Mouse (Mus musculus): ENCODE measurements around the gene Pax5. TPM values are rescaled to one million over a fixed set of nuclear protein-coding genes. Genes with fewer than 3 reads are reported as not detected.

The Pax5 gene
- polyA plus RNA-seq, 1 experiment from 2014 or later = not detected

- Histone ChIP-seq H3K27ac (ENCODE audit: low read length) (no peak overlapping the region), H3K4me1 (ENCODE audit: insufficient read depth, low read length) (no peaks in the 10 kb centered on the region), H3K9me3 (ENCODE audit: low read length) (no peaks in the 10 kb centered on the region), H3K4me3 (ENCODE audit: low read length) (no peak overlapping the region), H3K9ac (replicated peaks; ENCODE audit: low read length) (no peak overlapping the region), H3K27me3 (ENCODE audit: insufficient read depth, low read length) (no peaks in the 10 kb centered on the region), H3K36me3 (ENCODE audit: insufficient read depth, low read length) (no peaks in the 10 kb centered on the region), H3K4me2 (replicated peaks; ENCODE audit: low read depth, low read length) (no peak overlapping the region)
- 45% methylated on average over 5 of the region's 5 CpGs for WGBS
- ATAC-seq (ENCODE audit: low FRiP score, low TSS enrichment) = no peak
Observed at GRCm38 (mm10) chr4:44577293-44577692, 133.0 kb downstream of the Pax5 start.

GRCm38 (mm10) chr4:44576786-44577185 is 133.5 kb downstream of the Pax5 start:
- Histone ChIP-seq H3K9me3 (ENCODE audit: low read length) (no peaks in the 10 kb centered on the region), H3K4me2 (replicated peaks; ENCODE audit: low read depth, low read length) (no peak overlapping the region), H3K9ac (replicated peaks; ENCODE audit: low read length) (no peak overlapping the region), H3K27ac (ENCODE audit: low read length) (no peak overlapping the region), H3K27me3 (ENCODE audit: insufficient read depth, low read length) (no peaks in the 10 kb centered on the region), H3K4me1 (ENCODE audit: insufficient read depth, low read length) (no peaks in the 10 kb centered on the region), H3K36me3 (ENCODE audit: insufficient read depth, low read length) (no peaks in the 10 kb centered on the region), H3K4me3 (ENCODE audit: low read length) (no peak overlapping the region)
- ATAC-seq (ENCODE audit: low FRiP score, low TSS enrichment) = no peak
- 48% methylated on average over 5 of the region's 5 CpGs for WGBS

GRCm38 (mm10) chr4:44573017-44573416 is 137.3 kb downstream of the Pax5 start:
- no peak overlapping the region for H3K4me2 ChIP-seq (replicated peaks; ENCODE audit: low read depth, low read length)
- H3K27me3 ChIP-seq (ENCODE audit: insufficient read depth, low read length) = no peaks in the 10 kb centered on the region
- no peak overlapping the region for H3K27ac ChIP-seq (ENCODE audit: low read length)
- H3K9me3 ChIP-seq (ENCODE audit: low read length) = no peaks in the 10 kb centered on the region
- ATAC-seq (ENCODE audit: low FRiP score, low TSS enrichment) = no peak
- H3K4me3 ChIP-seq (ENCODE audit: low read length) = no peak overlapping the region
- no peak overlapping the region for H3K9ac ChIP-seq (replicated peaks; ENCODE audit: low read length)
- WGBS = 83% methylated on average over 5 of the region's 5 CpGs
- H3K36me3 ChIP-seq (ENCODE audit: insufficient read depth, low read length) = no peaks in the 10 kb centered on the region
- no peaks in the 10 kb centered on the region for H3K4me1 ChIP-seq (ENCODE audit: insufficient read depth, low read length)

GRCm38 (mm10) chr4:44572373-44572772 is 137.9 kb downstream of the Pax5 start:
- Histone ChIP-seq H3K4me3 (ENCODE audit: low read length) (no peak overlapping the region), H3K9me3 (ENCODE audit: low read length) (no peaks in the 10 kb centered on the region), H3K27ac (ENCODE audit: low read length) (no peak overlapping the region), H3K4me2 (replicated peaks; ENCODE audit: low read depth, low read length) (no peak overlapping the region), H3K27me3 (ENCODE audit: insufficient read depth, low read length) (no peaks in the 10 kb centered on the region), H3K36me3 (ENCODE audit: insufficient read depth, low read length) (no peaks in the 10 kb centered on the region), H3K9ac (replicated peaks; ENCODE audit: low read length) (no peak overlapping the region), H3K4me1 (ENCODE audit: insufficient read depth, low read length) (no peaks in the 10 kb centered on the region)
- no peak for ATAC-seq (ENCODE audit: low FRiP score, low TSS enrichment)
- WGBS = 65% methylated on average over 5 of the region's 5 CpGs

GRCm38 (mm10) chr4:44569138-44569537 is 141.1 kb downstream of the Pax5 start:
- no peaks in the 10 kb centered on the region for H3K36me3 ChIP-seq (ENCODE audit: insufficient read depth, low read length)
- H3K4me2 ChIP-seq (replicated peaks; ENCODE audit: low read depth, low read length) = no peak overlapping the region
- H3K27ac ChIP-seq (ENCODE audit: low read length) = no peak overlapping the region
- no peaks in the 10 kb centered on the region for H3K4me1 ChIP-seq (ENCODE audit: insufficient read depth, low read length)
- H3K9me3 ChIP-seq (ENCODE audit: low read length) = no peaks in the 10 kb centered on the region
- ATAC-seq (ENCODE audit: low FRiP score, low TSS enrichment) = no peak
- H3K4me3 ChIP-seq (ENCODE audit: low read length) = no peak overlapping the region
- peaks cover under 1% of the 10 kb centered on the region; the same call in 1 of the 2 replicates for H3K27me3 ChIP-seq (ENCODE audit: insufficient read depth, low read length)
- WGBS = 74% methylated on average over 10 of the region's 10 CpGs
- no peak overlapping the region for H3K9ac ChIP-seq (replicated peaks; ENCODE audit: low read length)

GRCm38 (mm10) chr4:44568666-44569065 is 141.6 kb downstream of the Pax5 start:
- Histone ChIP-seq H3K27ac (ENCODE audit: low read length) (no peak overlapping the region), H3K27me3 (ENCODE audit: insufficient read depth, low read length) (peaks cover 5% of the 10 kb centered on the region; the same call in 1 of the 2 replicates), H3K4me3 (ENCODE audit: low read length) (no peak overlapping the region), H3K4me2 (replicated peaks; ENCODE audit: low read depth, low read length) (no peak overlapping the region), H3K4me1 (ENCODE audit: insufficient read depth, low read length) (no peaks in the 10 kb centered on the region), H3K36me3 (ENCODE audit: insufficient read depth, low read length) (no peaks in the 10 kb centered on the region), H3K9me3 (ENCODE audit: low read length) (no peaks in the 10 kb centered on the region), H3K9ac (replicated peaks; ENCODE audit: low read length) (no peak overlapping the region)
- no peak for ATAC-seq (ENCODE audit: low FRiP score, low TSS enrichment)
- 53% methylated on average over 10 of the region's 10 CpGs for WGBS

GRCm38 (mm10) chr4:44566401-44566800 is 143.9 kb downstream of the Pax5 start:
- H3K4me2 ChIP-seq (replicated peaks; ENCODE audit: low read depth, low read length) = no peak overlapping the region
- H3K9ac ChIP-seq (replicated peaks; ENCODE audit: low read length) = no peak overlapping the region
- H3K36me3 ChIP-seq (ENCODE audit: insufficient read depth, low read length) = no peaks in the 10 kb centered on the region
- ATAC-seq (ENCODE audit: low FRiP score, low TSS enrichment) = no peak
- peaks cover 5% of the 10 kb centered on the region; the same call in 1 of the 2 replicates for H3K27me3 ChIP-seq (ENCODE audit: insufficient read depth, low read length)
- H3K9me3 ChIP-seq (ENCODE audit: low read length) = no peaks in the 10 kb centered on the region
- H3K27ac ChIP-seq (ENCODE audit: low read length) = no peak overlapping the region
- WGBS = 61% methylated on average over 8 of the region's 8 CpGs
- no peak overlapping the region for H3K4me3 ChIP-seq (ENCODE audit: low read length)
- H3K4me1 ChIP-seq (ENCODE audit: insufficient read depth, low read length) = no peaks in the 10 kb centered on the region

- no peak overlapping the region for H3K9ac ChIP-seq (replicated peaks; ENCODE audit: low read length)
- H3K36me3 ChIP-seq (ENCODE audit: insufficient read depth, low read length) = no peaks in the 10 kb centered on the region
- no peak overlapping the region for H3K27ac ChIP-seq (ENCODE audit: low read length)
- H3K4me1 ChIP-seq (ENCODE audit: insufficient read depth, low read length) = no peaks in the 10 kb centered on the region
- WGBS = 78% methylated on average over 12 of the region's 12 CpGs
- no peak overlapping the region for H3K4me3 ChIP-seq (ENCODE audit: low read length)
- no peak overlapping the region for H3K4me2 ChIP-seq (replicated peaks; ENCODE audit: low read depth, low read length)
- peaks cover 7% of the 10 kb centered on the region; the same call in 1 of the 2 replicates for H3K27me3 ChIP-seq (ENCODE audit: insufficient read depth, low read length)
- no peaks in the 10 kb centered on the region for H3K9me3 ChIP-seq (ENCODE audit: low read length)
- no peak for ATAC-seq (ENCODE audit: low FRiP score, low TSS enrichment)
Observed at GRCm38 (mm10) chr4:44565126-44566082, 144.9 kb downstream of the Pax5 start.

GRCm38 (mm10) chr4:44564602-44565001 is 145.7 kb downstream of the Pax5 start:
- Histone ChIP-seq H3K27me3 (ENCODE audit: insufficient read depth, low read length) (peaks cover 9% of the 10 kb centered on the region; the same call in 1 of the 2 replicates), H3K4me2 (replicated peaks; ENCODE audit: low read depth, low read length) (no peak overlapping the region), H3K36me3 (ENCODE audit: insufficient read depth, low read length) (no peaks in the 10 kb centered on the region), H3K27ac (ENCODE audit: low read length) (no peak overlapping the region), H3K9me3 (ENCODE audit: low read length) (no peaks in the 10 kb centered on the region), H3K4me3 (ENCODE audit: low read length) (no peak overlapping the region), H3K4me1 (ENCODE audit: insufficient read depth, low read length) (no peaks in the 10 kb centered on the region), H3K9ac (replicated peaks; ENCODE audit: low read length) (no peak overlapping the region)
- 6% methylated on average over 10 of the region's 10 CpGs for WGBS
- peak; percentile 59; the same call in 1 of the 2 replicates for ATAC-seq (ENCODE audit: low FRiP score, low TSS enrichment)

GRCm38 (mm10) chr4:44560956-44561355 is 149.3 kb downstream of the Pax5 start:
- no peak for ATAC-seq (ENCODE audit: low FRiP score, low TSS enrichment)
- Histone ChIP-seq H3K4me3 (ENCODE audit: low read length) (no peak overlapping the region), H3K4me2 (replicated peaks; ENCODE audit: low read depth, low read length) (no peak overlapping the region), H3K9ac (replicated peaks; ENCODE audit: low read length) (no peak overlapping the region), H3K4me1 (ENCODE audit: insufficient read depth, low read length) (peaks cover 7% of the 10 kb centered on the region), H3K9me3 (ENCODE audit: low read length) (no peaks in the 10 kb centered on the region), H3K27me3 (ENCODE audit: insufficient read depth, low read length) (peaks cover 9% of the 10 kb centered on the region; the same call in 1 of the 2 replicates), H3K36me3 (ENCODE audit: insufficient read depth, low read length) (no peaks in the 10 kb centered on the region), H3K27ac (ENCODE audit: low read length) (no peak overlapping the region)
- WGBS = 53% methylated on average over 8 of the region's 8 CpGs
